Mouse (Mus musculus) c-Kit-positive CD71-positive TER-119-negative erythroid progenitor cells, embryonic 14.5 days (primary cell): Measurements from ENCODE around the gene Tmem52.

Experiments
- DNase-seq: peaks from one replicate; pipeline ENCODE4 v3.0.0-alpha.2; 2013; ENCODE audit warnings: low read depth

Gene Tmem52

GRCm38 (mm10) chr4:155510981-155511380 is 42.1 kb downstream of the Tmem52 start:
- DNase-seq = no peak

DNA sequence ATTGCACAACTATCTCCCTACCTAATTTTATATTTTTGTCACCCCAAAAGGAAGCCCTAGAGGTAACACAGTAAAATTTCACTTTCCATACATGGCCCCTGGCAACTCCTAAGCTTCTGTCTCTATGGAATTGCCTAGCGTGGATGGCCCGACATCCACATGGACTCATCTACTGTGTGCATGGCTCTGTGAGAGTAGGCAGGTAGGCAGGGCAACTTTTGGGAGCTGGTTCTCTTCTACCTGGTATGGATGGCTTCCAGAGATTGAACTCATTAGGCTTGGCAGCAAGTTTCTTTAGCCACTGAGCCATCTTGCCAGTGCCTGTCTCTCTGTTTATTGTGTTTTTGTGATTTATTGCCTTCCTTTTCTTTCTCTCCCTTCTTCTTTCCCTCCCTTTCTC is 45.9 kb downstream of the Tmem52 start:
- no peak for DNase-seq

DNA sequence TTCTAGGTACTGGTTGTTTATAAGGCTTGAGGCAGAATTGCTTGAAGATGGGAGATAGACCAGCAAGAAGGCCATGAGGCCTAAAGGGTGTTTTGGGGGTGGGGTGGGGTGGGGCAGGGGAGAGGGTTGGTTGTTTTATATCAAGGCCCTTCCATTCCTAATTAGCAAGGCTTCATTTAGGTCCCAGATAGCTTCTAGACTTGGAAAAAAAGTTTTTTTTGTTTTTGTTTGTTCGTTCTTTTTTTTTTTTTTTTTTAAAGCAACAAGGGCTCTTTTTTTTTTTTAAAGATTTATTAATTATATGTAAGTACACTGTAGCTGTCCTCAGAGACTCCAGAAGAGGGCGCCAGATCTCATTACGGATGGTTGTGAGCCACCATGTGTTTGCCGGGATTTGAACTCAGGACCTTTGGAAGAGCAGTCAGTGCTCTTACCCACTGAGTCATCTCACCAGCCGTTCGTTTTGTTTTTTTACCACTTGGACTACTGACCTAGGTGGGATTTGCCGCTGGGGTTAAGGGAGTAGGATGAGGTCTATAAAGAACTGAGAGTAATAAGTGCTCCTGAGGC is 49.1 kb downstream of the Tmem52 start:
- DNase-seq = no peak
